Mouse (Mus musculus) CH12.LX (cell line): Measurements from ENCODE around the gene Klhl35. TPM values are rescaled to one million over a fixed set of nuclear protein-coding genes. Genes with fewer than 3 reads are reported as not detected.
"Not testable (repeated sequence)": the region's sequence is repeated elsewhere in the genome, so short reads cannot be mapped to it uniquely, and the experiment has no call there.

Experiments used
- DNase-seq: peaks from one replicate; pipeline ENCODE4 v3.0.0-alpha.2; 2013; ENCODE audit errors: extremely low read depth
- H3K27ac ChIP-seq: 2 replicates; pipeline ENCODE4 v1.5.1; 2012; ENCODE audit warnings: low read depth, mild to moderate bottlenecking, control low read depth, moderate library complexity; ENCODE audit not compliant: insufficient read depth
- H3K27me3 ChIP-seq: replicated peaks from 2 replicates; pipeline ENCODE3; 2012; ENCODE audit warnings: inconsistent platforms
- H3K36me3 ChIP-seq, 2 experiments: replicated peaks in 1 of 2; 2 replicates each; pipeline versions ENCODE3 to v1.6.1; 2012; ENCODE audit warnings: inconsistent platforms in 1 of 2, low read length in 1 of 2, mild to moderate bottlenecking in 1 of 2, mixed read lengths in 1 of 2, moderate library complexity in 1 of 2; ENCODE audit not compliant: control insufficient read depth in 1 of 2, insufficient read depth in 1 of 2
- H3K4me1 ChIP-seq, 2 experiments: 2 replicates each; pipeline ENCODE4 v1.6.1; 2012; ENCODE audit warnings: inconsistent platforms in 1 of 2, moderate library complexity in 1 of 2; ENCODE audit not compliant: insufficient read depth in 2 of 2, control insufficient read depth in 1 of 2
- H3K4me2 ChIP-seq: 2 replicates; pipeline ENCODE4 v1.6.1; 2012; ENCODE audit warnings: low read depth, mild to moderate bottlenecking, control low read depth; ENCODE audit not compliant: poor library complexity, insufficient read depth, severe bottlenecking
- H3K4me3 ChIP-seq, 3 experiments: fragments of 150-350 bp in 1 of 3; sonication (generic) in 1 of 3; replicated peaks in 1 of 3; 2 replicates each; pipeline versions ENCODE3 to v1.5.1; 2011 to 2012; ENCODE audit warnings: low read depth in 2 of 3, low read length in 2 of 3, mild to moderate bottlenecking in 2 of 3, moderate library complexity in 2 of 3, control low read depth in 1 of 3, improper control_type of control experiment in 1 of 3, inconsistent platforms in 1 of 3, mixed read lengths in 1 of 3; ENCODE audit not compliant: poor library complexity in 1 of 3
- H3K79me2 ChIP-seq: replicated peaks from 2 replicates; pipeline ENCODE4 v1.6.1; 2012; ENCODE audit warnings: mild to moderate bottlenecking, moderate library complexity; ENCODE audit not compliant: control insufficient read depth, poor library complexity, insufficient read depth, severe bottlenecking; ENCODE audit errors: extremely low read depth
- H3K9ac ChIP-seq: 2 replicates; pipeline ENCODE4 v1.6.1; 2012; ENCODE audit warnings: low read depth, mild to moderate bottlenecking, control low read depth, moderate library complexity; ENCODE audit not compliant: insufficient read depth
- H3K9me3 ChIP-seq: replicated peaks from 2 replicates; pipeline ENCODE3; 2012; ENCODE audit warnings: low read length, inconsistent platforms, mixed read lengths
- BHLHE40 ChIP-seq: IDR thresholded peaks from 2 replicates; pipeline ENCODE4 v1.6.1; 2011; ENCODE audit warnings: mild to moderate bottlenecking, low read depth, low read length, improper control_type of control experiment
- CTCF ChIP-seq, 2 experiments: IDR thresholded peaks in 1 of 2; conservative IDR thresholded peaks in 1 of 2; 2 replicates each; pipeline ENCODE4 v1.5.1; 2011 to 2012; ENCODE audit warnings: low read depth in 2 of 2, low read length in 2 of 2, improper control_type of control experiment in 1 of 2, inconsistent platforms in 1 of 2, mild to moderate bottlenecking in 1 of 2, moderate library complexity in 1 of 2
- E2F4 ChIP-seq: IDR thresholded peaks from 2 replicates; pipeline ENCODE4 v1.6.1; 2011; ENCODE audit warnings: low read depth, low read length, improper control_type of control experiment; ENCODE audit not compliant: insufficient replicate concordance
- ELF1 ChIP-seq: IDR thresholded peaks from 2 replicates; pipeline ENCODE4 v1.6.1; 2014; ENCODE audit warnings: low read depth, mild to moderate bottlenecking, inconsistent platforms, low read length, improper control_type of control experiment
- EP300 ChIP-seq: IDR thresholded peaks from 2 replicates; pipeline ENCODE4 v1.6.1; 2011; ENCODE audit warnings: low read length, improper control_type of control experiment
- GABPA ChIP-seq: IDR thresholded peaks from 2 replicates; pipeline ENCODE4 v1.6.1; 2012; ENCODE audit warnings: low read depth, low read length, improper control_type of control experiment, inconsistent platforms; ENCODE audit not compliant: insufficient replicate concordance
- HCFC1 ChIP-seq: IDR thresholded peaks from 2 replicates; pipeline ENCODE4 v1.6.1; 2012; ENCODE audit warnings: low read depth, mild to moderate bottlenecking, inconsistent platforms, low read length, improper control_type of control experiment
- KAT2A ChIP-seq: IDR thresholded peaks from 2 replicates; pipeline ENCODE4 v1.6.1; 2012; ENCODE audit warnings: low read length, improper control_type of control experiment, inconsistent platforms; ENCODE audit not compliant: insufficient replicate concordance
- MAZ ChIP-seq: IDR thresholded peaks from 2 replicates; pipeline ENCODE4 v1.6.1; 2012; ENCODE audit warnings: low read depth, mild to moderate bottlenecking, inconsistent platforms, low read length, improper control_type of control experiment, moderate library complexity
- MEF2A ChIP-seq: IDR thresholded peaks from 2 replicates; pipeline ENCODE4 v1.6.1; 2014; ENCODE audit warnings: low read depth, mild to moderate bottlenecking, inconsistent platforms, low read length, improper control_type of control experiment, borderline replicate concordance
- NRF1 ChIP-seq: IDR thresholded peaks from 2 replicates; pipeline ENCODE4 v1.6.1; 2014; ENCODE audit warnings: low read depth, mild to moderate bottlenecking, inconsistent platforms, low read length, improper control_type of control experiment, moderate library complexity
- PAX5 ChIP-seq: IDR thresholded peaks from 2 replicates; pipeline ENCODE4 v1.6.1; 2012; ENCODE audit warnings: low read length, inconsistent platforms, mixed read lengths
- POLR2A ChIP-seq: IDR thresholded peaks from 2 replicates; pipeline ENCODE4 v1.6.1; 2011; ENCODE audit warnings: low read depth, mild to moderate bottlenecking, improper control_type of control experiment, low read length
- SMC3 ChIP-seq: IDR thresholded peaks from 2 replicates; pipeline ENCODE4 v1.6.1; 2011; ENCODE audit warnings: low read depth, low read length, improper control_type of control experiment
- TBP ChIP-seq: conservative IDR thresholded peaks from 2 replicates; pipeline ENCODE4 v1.6.1; 2011; ENCODE audit warnings: low read depth, low read length, improper control_type of control experiment
- USF2 ChIP-seq: conservative IDR thresholded peaks from 2 replicates; pipeline ENCODE4 v1.6.1; 2011; ENCODE audit warnings: low read depth, low read length, improper control_type of control experiment
- ZC3H11A ChIP-seq: IDR thresholded peaks from 2 replicates; pipeline ENCODE4 v1.6.1; 2012; ENCODE audit warnings: low read depth, mild to moderate bottlenecking, inconsistent platforms, low read length, improper control_type of control experiment
- ZKSCAN1 ChIP-seq: IDR thresholded peaks from 2 replicates; pipeline ENCODE4 v1.6.1; 2012; ENCODE audit warnings: low read depth, inconsistent platforms, low read length, improper control_type of control experiment, borderline replicate concordance
- ZNF384 ChIP-seq: IDR thresholded peaks from 2 replicates; pipeline ENCODE4 v1.6.1; 2012; ENCODE audit warnings: low read depth, low read length, improper control_type of control experiment, inconsistent platforms
- dilution Hi-C: fragments of 300-500 bp; cut with MboI; formaldehyde crosslinking; loops from 2 replicates; pipeline ENCODE4 v1.14.3; 2020; ENCODE audit warnings: low sequenced_read_pairs; ENCODE audit not compliant: extremely low pct_unique_long_range_greater_than_20kb, extremely low pct_ligation_motif_present
- in situ Hi-C: fragments of 300-500 bp; cut with MboI; formaldehyde crosslinking; loops from 3 replicates; pipeline ENCODE4 v1.14.3; 2019; ENCODE audit warnings: low sequenced_read_pairs, low pct_ligation_motif_present, low pct_unique_long_range_greater_than_20kb, mixed read lengths
- polyA plus RNA-seq: library from polyadenylated mRNA; unstranded; fragments of >175 nt; gene quantifications from 2 replicates; pipeline ENCODE4 v1.2.1, GENCODE M21; 2012; ENCODE audit warnings: low read depth; ENCODE audit not compliant: insufficient read length
- total RNA-seq, 2 experiments: library from RNA; depleted of rRNA; stranded (reverse); fragments of 300-350 nt in 1 of 2; fragments of >200 nt in 1 of 2; gene quantifications; 2 replicates each; pipeline ENCODE4 v1.2.3; 2012 to 2014

Klhl35 gene
- total and polyA plus RNA-seq, 3 experiments: not detected

DNA sequence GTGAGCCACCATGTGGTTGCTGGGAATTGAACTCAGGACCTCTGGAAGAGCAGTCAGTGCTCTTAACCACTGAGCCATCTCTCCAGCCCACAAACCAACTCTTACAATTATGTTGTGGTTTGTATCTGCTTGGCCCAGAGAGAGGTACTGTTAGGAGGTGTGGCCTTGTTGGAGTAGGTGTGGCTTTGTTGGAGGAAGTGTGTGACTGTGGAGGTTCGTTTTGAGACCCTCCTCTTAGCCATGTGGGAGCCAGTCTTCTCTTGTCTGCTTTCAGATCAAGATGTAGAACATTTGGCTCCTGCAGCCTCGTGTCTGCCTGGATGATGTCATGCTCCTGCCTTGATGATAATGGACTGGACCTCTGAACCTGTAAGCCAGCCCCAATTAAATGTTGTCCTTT, 42.4 kb downstream of the Klhl35 start:
- H3K27ac ChIP-seq, H3K9me3 ChIP-seq, in situ Hi-C loops, H3K36me3 ChIP-seq, dilution Hi-C loops, H3K4me2 ChIP-seq, H3K9ac ChIP-seq, H3K27me3 ChIP-seq, H3K79me2 ChIP-seq, H3K4me3 ChIP-seq: not testable (repeated sequence)
- TF ChIP-seq TBP: peak; percentile 79; the same call in 1 of the 2 replicates
- peaks cover 0 to 19% of the 10 kb centered on the region in 2 experiments; a peak in 2 of 4 replicates for H3K4me1 ChIP-seq
- peak; percentile 41 for DNase-seq

DNA sequence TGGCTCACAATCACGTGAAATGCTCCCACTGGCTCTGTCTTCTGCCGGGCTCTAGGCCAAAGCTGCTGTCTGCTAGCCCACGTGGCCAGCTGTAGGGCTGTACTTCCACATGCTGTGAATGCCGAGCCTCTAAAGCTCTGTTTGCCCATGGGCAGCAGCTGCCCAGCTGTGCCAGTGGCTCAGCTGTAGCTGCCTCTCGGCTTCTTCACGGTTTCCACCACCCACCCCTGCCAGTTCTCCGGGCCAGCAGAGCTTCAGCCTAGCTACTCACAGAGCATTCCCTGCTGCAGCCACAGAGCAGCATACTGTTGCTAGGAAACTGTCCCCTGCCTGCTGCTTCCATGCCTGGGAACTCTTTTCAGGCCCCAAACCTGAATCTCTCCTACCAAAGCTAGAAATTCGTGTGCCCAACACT, 44.3 kb downstream of the Klhl35 start:
- Histone ChIP-seq H3K9me3 (no peaks in the 10 kb centered on the region), H3K36me3 (no peaks in the 10 kb centered on the region)
- TF ChIP-seq HCFC1 (no peak), ZNF384 (no peak)
- TF ChIP-seq, all 38 proteins: peak for 0
- no peak for DNase-seq
- Histone ChIP-seq H3K9ac (no peak overlapping the region), H3K79me2 (no peaks in the 10 kb centered on the region), H3K4me3 (no peak overlapping the region), H3K4me2 (no peak overlapping the region), H3K4me1 (peaks cover 0 to 19% of the 10 kb centered on the region in 2 experiments; a peak in 2 of 4 replicates), H3K27ac (no peak overlapping the region), H3K27me3 (no peaks in the 10 kb centered on the region)
- in situ Hi-C loops: no loop called here
- dilution Hi-C loops: no loop called here

DNA sequence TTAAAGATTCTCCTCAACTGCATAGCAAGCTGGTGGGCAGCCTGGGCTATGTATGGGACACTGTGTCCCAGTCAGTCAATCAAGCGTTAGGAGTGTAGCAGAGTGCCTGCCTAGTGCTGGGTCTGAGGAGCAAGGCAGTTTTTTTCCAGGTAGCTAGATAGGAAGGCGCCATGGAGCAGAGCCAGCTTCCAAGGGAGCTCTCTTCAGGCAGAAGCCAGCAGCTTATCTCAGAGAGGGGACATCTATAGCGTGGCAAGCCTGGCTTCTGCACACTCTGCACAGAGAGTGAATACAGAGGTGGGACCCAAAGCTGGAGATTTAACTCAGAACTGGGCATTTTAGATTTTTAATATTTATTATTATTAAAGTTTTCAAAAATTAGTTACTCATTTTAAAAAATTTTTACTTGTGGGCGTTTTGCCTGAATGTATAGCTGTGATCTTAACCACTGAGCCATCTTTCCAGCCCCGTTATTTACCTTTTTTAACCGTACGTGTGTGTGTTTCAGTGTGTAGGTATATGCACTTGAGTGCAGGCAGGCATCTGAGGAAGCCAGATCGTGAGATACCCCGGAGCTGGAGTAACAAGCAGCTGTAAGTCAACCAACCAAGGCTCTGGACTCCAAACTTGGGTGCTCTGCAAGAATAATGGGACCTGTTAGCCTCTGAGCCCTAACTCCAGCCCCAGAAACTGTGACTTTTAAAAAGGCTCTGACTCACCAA, 50.4 kb downstream of the Klhl35 start:
- no peak for TF ChIP-seq BHLHE40
- no peak for TF ChIP-seq PAX5
- no peak for TF ChIP-seq ZNF384
- TF ChIP-seq POLR2A: no peak
- no peak for TF ChIP-seq NRF1
- no peak for TF ChIP-seq KAT2A
- TF ChIP-seq MEF2A: no peak
- no peak for TF ChIP-seq ZC3H11A
- no peak for TF ChIP-seq ZKSCAN1
- TF ChIP-seq EP300: no peak
- no peak for TF ChIP-seq ELF1
- TF ChIP-seq GABPA: no peak
- TF ChIP-seq MAZ: no peak
- TF ChIP-seq SMC3: no peak
- TF ChIP-seq HCFC1: no peak
- TF ChIP-seq USF2: no peak
- no peak for TF ChIP-seq CTCF (conservative IDR thresholded peaks at IDR 0.05 in 1 of 2, IDR thresholded peaks at IDR 0.05 in 1 of 2; ENCODE audit: low read depth in 2 of 2, low read length in 2 of 2)
- no peak for TF ChIP-seq E2F4
- TF ChIP-seq, all 38 proteins: peak for 0

More for the DNA sequence above, 50.4 kb downstream of the Klhl35 start:
- H3K4me1 ChIP-seq: peaks cover 0 to 1% of the 10 kb centered on the region in 2 experiments; a peak in 1 of 4 replicates
- no peak overlapping the region for H3K4me3 ChIP-seq
- H3K79me2 ChIP-seq: no peaks in the 10 kb centered on the region
- no peak overlapping the region for H3K27ac ChIP-seq
- H3K27me3 ChIP-seq: no peaks in the 10 kb centered on the region
- H3K9ac ChIP-seq: no peak overlapping the region
- no peak overlapping the region for H3K4me2 ChIP-seq
- peaks cover 0 to 2% of the 10 kb centered on the region in 2 experiments for H3K36me3 ChIP-seq
- in situ Hi-C loops (no loop called here), dilution Hi-C loops (no loop called here)
- DNase-seq: no peak
- no peaks in the 10 kb centered on the region for H3K9me3 ChIP-seq
